Mouse (Mus musculus) yolk sac, embryonic 10.5 days (tissue): Measurements from ENCODE around the gene Samd4.

Experiments used
- DNase-seq: peaks from one replicate; pipeline ENCODE4 v3.0.0-alpha.2; 2017; ENCODE audit warnings: low spot score

The Samd4 gene

DNA sequence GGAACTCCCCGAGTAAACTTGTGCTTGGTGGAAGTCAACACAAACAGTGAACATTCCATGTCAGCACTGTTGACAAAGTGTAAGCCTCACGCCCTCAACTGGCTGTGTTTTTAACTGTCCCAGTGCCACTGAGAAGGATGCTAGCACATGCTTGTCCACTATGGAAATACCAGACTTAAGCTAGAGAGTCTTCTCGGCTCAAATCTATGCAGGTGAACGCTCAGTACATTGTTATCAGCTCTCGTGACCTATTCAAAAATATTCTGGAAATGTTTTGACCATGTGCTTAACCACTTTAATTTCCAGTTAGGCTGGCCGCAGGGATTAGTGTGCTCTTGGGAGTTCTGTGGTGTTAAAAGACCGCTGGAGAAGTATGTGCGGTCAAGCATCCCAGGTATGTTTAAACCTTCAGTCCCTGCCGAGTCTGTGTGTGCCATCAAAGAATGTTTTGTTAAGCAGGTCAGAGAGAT lies 73.0 kb downstream of the Samd4 start:
- DNase-seq: no peak

DNA sequence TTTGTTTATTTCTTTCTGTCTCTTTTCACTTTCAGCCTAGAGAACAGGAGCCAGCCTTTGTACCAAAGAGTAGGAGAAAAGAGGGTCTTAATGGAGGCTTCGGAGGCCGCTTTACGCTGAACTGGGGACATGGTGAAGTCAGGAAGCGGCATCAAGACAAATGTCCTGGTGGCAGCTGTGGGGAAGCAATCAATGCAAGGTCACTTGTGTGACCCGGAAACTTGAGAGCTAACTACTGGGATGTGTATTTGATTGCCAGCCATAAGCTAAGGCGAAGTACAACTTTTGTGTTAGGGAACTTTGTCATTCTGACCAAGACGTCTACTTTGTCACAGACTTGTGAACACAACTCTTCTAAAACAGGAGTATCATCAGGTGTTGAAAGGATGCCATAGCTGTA lies 73.5 kb downstream of the Samd4 start:
- DNase-seq: no peak

DNA sequence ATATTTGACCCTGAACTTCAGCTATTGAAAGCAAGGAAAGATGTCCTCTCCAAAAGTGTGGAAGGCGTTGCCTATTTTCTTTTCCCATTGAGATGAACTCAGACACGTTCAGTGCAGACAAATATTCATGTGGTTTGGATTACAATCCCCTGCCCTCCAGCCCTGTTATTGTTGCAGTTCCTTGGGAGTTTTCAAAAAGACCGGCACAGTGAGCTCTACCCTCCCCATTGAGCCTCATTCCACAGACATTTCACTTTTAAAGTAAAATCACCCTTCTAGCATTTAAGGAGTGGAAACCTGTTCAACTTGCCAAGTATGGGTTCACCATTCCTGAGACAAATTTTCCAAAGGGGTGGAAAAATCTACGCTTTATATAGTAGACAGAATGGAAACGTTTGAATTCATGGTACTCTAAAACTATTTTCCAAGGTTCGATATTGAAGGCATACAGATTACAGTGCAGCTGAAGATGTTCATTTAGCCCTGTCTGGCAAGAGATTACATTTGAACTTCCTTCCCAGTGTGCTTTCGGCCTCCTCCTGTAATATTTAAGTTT lies 76.6 kb downstream of the Samd4 start:
- DNase-seq: no peak

DNA sequence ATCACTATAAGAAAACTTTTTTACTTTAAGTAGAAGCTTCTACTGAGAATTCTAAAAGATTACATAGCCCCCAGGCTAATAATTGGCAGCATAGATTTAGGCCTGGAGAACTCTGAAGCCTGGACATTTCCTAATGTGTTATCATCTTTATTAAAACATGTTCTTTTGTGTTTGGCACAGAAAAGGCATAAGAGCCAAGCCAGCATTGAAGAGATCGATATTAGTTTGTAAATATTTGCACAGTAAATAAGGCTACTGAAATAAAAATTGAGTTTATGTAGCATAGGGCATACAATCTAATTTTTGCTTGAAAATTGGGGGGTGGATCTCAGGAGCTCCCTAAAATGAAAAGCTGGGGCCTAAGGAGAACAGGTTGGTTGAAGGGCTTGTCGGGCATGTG lies 77.2 kb downstream of the Samd4 start:
- no peak for DNase-seq

DNA sequence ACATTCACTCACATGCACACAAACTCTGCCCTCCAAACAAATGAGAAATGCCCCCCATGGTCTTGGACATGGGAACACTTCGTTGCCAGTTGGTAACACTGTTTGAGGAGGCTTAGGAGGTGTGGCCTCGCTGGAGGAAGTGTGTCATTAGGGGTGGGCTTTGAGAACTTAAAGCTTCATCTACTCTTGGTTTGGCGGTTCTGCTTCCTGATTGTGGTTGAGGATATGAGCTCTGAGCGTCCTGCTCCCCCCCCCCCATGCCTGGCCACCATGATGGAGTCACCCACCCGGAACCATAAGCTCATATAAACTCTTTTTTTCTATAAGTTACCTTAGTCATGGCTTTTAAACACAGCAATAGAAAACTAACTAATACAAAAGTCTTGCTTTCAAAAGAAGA lies 80.2 kb downstream of the Samd4 start:
- DNase-seq: no peak

DNA sequence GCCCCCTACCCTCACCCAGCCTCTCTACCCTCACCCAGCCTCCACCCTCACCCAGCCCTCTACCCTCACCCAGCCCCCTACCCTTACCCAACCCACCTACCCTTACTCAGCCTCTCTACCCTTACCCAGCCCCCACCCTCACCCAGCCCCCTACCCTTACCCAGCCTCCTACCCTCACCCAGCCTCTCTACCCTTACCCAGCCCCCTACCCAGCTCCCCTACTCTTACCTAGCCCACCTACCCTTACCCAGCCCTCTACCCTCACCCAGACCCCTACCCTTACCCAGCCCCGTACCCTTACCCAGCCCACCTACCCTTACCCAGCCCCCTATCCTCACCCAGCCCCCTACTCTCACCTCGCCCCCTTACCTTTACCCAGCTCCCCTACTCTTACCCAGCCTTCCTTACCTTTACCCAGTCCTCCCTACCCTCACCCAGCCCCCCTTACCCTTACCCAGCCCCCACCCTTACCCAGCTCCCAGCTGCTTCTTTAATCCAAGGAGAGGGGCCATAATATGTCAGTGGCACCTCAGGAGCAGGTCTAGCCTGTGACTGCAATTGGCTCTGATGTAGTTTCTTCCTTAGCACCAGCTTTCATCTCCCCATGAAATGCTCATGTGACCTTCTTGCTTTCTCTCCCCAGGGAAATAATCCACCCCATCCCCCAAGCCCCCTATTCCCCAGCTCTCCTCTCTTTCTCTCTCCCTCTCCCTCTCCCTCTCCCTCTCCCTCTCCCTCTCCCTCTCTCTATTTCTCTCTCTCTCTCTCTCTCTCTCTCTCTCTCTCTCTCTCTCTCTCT lies 81.6 kb downstream of the Samd4 start:
- DNase-seq: no peak

DNA sequence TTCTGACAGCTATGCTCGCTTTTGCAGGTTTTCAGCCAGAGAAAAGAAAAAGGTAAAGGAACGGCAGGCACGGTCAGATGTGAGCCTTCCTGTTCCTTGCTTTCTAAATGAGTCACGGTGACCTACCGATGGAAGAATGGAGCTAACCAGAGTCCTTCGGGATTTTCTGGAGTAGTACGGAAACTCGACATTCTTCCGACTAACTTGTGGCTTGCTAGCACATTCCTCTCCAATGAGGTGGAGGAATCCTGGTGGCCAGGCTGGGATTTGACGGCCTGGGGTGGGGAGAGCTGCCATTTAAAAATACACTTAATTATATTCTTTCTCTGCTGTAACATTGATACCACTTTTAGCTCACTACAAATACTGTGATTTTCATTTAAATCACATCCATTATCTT lies 83.6 kb downstream of the Samd4 start:
- DNase-seq: no peak

DNA sequence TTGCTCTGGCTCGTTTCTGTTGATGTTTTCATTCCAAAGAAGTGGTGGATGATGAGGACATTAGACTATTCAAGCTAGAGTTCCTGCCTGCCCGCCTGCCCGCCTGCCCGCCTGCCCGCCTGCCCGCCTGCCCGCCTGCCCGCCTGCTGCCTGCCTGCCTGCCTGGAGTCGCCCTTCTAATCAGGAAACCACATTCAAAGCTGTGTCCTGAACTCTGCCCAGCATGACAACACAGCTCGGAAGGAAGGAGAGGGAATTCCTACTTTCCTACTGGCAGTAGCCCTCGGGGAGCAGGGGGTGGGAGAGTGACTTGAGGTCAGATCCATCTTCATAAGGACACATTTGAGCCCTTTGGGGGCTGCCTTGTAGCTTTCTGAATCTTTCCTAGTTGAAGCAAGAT lies 85.4 kb downstream of the Samd4 start:
- DNase-seq: no peak

DNA sequence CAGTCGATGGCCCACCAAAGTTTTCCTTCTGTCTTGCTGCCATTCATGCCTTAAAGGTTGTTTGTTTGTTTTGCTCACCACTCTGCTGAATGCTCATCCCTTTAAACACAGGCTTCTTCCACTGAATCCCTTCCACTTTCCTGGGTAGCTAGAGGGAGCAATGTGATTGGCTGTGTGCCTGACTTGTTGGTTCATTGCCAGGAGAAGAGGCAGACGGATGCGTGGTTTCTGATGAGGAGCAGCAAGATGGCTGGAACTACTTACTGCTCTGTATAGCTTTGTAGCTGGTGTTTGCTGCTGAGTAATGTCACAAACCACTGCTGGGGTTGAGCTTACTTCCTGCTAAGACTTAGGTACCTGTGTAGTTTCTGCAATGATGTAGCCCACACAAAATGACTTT lies 88.0 kb downstream of the Samd4 start:
- no peak for DNase-seq

DNA sequence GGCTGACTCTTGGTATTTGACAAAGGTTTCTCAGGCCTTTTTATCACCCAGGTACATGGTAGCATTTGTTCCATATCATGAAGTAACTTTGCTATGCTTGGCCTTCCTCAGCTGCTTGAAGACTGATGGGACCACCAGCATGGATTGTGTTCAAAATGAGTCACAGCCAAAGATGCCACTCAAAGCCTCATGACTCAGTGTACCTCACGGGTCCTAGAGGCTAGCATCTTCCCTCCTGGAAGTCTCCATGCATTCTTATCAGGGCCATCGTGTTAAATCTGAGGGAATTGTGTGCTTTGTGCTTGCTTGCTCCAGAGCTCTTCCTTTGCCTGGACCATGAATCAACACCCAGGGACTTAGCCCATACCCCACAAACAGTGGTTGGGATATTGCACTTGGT lies 89.1 kb downstream of the Samd4 start:
- DNase-seq: no peak

DNA sequence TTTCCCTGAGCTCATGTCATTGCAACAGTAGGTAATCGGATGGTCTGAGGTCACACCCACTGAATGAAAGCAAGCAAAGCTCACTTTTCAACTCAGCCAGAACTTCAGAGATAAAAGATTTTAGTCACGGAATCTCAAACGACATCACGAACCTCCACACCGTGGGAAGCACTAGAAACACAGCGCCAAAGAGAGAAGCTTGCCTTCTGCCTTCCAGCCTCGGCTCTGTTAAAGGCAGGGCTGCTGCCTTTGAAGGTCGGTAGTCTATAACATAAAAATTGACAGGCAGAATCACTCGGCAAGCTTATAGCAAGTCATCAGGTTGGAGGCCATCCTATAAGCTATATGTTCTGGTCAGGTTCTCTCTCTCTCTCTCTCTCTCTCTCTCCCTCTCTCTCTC lies 92.2 kb downstream of the Samd4 start:
- no peak for DNase-seq

DNA sequence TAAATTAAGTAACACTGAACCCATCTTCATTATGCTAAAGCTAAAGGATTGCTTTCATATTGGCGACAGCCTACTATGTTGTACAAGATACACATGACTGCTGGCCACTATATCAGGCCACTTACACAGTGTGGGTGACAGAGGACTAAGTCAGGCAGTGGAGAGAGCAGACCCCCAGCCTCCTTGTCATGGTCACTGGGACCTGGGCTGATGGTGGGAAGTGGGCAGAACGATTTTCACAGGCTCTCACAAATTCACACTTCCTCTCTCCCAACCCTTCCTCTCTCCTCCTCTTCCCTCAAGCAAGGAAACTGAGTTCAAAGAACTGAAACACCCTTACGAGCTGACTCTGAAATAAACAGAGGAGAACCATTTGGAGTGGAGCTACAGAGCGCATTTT lies 93.3 kb downstream of the Samd4 start:
- no peak for DNase-seq

DNA sequence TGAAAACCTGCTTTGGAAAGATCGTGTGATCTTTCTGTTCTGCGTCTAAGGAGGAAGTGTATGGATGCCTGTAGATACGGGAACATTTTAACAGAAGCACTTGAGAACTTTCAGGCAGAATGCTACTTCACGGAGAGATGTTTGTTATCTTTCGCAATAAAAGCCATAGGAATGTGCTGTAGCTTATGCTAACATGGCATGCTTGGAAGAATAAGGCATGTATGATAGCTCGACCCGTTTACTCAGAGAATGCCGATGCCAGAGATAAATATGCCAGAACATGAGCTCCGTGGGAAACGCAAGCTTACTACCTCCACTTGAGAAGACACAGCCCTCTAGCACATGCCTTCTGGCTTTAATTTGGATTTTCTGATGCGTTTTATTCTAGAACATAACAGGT lies 94.1 kb downstream of the Samd4 start:
- DNase-seq: no peak

DNA sequence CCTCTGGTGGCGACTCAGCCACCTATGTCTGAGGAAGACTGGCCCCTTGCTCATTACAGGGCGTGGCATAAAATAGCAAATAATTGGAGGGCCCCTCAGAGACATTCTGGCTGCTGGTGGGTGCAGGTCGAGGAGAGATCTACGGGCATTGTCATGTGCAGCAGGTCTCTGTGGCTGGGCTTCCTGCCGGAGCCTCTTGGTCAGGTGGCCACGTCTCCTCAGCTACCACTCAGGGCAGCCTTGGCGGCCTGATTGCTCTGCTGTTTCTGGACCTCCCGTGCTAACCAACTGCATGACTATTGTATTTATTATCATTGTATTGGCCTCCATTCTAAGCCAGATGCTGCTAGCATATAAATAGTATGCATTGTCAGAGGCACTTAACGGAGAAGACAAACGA lies 95.0 kb downstream of the Samd4 start:
- DNase-seq: no peak

DNA sequence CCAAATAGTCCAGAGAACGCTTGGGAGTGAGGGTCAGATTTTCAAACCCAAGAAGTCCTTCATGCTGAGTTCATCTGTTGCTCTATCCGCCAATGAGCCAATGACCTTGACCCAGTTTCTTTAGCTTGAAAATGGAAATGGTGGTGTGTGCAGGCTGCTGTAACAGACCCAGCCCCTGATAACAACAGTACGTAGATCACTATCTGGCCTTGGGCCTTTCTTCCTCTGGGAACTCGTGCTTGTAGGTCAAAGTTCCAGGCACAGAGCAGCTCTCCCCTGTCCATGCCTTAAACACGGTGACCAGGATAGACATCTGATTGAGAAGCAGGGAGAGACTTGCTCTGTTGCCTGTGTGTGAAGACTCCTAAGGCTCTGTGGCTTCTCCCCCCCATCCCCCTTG lies 96.5 kb downstream of the Samd4 start:
- no peak for DNase-seq

DNA sequence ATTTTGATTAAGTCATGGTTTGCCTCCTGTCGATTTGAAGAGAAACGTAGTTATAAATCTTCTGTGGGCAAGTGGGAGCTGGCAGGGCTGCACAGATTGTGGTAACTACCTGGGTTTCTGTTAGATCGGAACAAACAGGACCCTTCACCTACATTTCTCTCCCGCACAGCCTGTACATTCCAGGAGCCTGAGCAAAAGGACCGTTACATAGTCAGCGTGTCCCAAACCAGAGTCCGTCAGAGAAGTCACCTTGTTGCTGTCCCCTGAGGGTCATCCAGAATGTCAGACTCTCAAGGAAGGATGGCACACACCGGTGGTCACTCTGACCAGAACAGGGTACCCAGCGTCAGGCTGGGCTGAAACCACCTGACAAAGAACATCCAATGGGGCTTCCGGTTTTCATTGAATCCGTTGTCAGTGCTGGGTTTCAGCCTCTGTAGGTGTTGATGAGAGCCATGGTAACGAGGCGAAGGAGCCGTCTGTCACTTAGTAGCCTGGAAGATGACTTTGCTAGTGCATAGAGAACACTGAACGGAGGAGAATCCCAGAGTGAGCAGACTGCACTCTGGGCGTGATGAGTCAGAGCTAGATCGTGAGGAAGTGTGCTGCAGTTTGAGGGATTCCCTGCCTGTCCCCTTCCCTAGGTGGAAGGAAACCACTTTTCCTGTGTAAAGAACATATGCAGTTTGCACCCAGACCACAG lies 98.2 kb downstream of the Samd4 start:
- no peak for DNase-seq

DNA sequence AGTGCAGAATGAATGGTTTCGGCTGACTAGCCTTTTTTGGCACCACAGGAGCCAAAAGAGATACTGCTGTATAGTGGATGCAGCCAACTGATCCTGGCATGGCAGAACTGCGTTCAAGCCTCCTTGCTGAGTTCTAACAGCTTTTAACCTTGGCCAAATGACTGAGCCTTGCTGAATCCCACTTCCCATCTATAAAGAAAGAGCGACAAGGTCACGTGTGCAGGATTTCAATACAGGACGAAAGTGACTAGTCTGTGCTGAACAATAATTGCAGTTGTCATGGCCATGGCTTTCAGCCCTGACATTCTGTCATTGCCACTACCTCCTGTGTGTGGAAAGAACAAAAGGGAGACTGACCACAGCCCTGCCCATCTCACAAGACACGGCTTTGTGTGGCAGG lies 99.5 kb downstream of the Samd4 start:
- DNase-seq: no peak

DNA sequence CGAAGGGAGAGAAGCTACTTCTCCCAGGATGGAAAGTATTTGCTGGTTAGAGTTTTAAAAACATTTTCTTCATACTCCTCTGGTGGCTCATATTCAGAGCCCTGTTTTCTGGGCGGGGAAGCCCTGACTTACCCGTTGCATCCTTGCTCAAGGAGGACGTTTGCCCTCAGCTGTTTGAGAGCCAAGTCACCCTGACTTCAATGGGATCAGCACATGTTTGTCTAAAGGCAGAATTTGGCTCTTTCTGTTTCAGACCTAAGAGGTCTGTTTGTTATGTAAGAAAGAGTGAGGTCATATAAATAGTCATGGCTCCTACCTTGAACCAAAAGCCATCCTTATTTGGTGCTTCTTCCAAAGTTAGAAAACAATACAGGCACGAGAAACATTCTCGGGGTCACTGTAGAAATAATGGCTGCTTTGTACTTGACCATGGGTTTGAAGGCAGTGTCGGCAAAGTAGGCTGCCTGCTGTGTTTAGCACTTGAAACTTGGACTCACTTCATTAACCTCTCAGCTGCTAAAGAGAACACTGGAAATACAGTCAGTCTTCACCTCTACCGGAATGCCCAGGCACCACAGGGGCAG lies 102.0 kb downstream of the Samd4 start:
- DNase-seq: no peak

DNA sequence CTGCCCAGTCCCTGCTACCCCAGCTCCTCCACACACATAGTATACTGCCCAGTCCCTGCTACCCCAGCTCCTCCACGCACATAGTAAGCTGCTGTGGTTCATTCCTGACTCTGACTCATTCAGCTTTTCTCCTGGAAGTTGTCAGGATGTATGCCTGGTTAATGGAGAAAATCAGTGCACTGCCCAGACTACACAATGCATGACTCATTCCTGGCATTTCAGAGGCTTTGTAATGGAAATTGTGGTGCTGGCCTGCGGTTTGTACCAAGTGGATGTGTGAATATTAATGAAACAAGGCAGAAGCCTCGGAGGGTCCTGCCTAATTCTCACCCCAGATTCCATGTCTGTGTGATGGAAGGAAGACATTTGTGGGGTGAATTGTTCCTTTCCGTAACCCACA lies 107.0 kb downstream of the Samd4 start:
- no peak for DNase-seq

DNA sequence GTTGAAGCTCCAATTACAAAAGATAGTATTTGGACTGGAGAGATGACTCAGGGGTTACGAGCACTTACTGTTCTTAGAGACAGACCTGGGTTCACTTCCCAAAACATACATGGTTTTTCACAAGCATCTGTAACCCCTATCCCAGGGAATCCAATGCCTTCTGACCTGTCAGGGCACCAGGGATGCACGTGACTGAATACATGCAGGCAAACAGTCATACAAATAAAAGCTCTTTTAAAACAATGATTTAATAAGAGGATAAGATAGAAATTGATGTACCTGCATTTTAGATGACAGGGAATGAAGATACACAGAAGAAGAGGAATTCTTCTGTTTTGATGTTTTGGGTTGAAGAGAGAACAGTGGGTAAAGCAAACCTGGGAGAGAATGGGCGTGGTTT lies 107.8 kb downstream of the Samd4 start:
- DNase-seq: no peak

DNA sequence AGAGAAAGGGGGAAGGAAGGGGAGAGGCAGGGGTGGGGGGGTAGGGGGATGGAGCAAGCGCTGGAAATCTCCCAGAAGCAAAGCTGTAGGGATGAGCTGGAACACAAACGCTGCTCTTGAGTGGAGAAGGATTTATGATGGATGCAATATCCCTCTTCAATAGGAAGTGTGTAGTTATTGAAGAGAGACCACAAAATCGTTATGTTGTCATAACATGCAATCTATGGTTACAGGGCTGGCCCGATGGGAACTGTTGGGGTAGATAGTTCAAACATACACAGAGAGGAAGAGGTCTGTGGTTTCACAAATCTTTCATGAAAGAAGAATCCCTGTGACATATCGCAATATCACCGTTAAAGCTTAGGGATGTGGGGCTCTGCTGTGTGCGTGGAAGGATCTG lies 112.0 kb downstream of the Samd4 start:
- DNase-seq: no peak

DNA sequence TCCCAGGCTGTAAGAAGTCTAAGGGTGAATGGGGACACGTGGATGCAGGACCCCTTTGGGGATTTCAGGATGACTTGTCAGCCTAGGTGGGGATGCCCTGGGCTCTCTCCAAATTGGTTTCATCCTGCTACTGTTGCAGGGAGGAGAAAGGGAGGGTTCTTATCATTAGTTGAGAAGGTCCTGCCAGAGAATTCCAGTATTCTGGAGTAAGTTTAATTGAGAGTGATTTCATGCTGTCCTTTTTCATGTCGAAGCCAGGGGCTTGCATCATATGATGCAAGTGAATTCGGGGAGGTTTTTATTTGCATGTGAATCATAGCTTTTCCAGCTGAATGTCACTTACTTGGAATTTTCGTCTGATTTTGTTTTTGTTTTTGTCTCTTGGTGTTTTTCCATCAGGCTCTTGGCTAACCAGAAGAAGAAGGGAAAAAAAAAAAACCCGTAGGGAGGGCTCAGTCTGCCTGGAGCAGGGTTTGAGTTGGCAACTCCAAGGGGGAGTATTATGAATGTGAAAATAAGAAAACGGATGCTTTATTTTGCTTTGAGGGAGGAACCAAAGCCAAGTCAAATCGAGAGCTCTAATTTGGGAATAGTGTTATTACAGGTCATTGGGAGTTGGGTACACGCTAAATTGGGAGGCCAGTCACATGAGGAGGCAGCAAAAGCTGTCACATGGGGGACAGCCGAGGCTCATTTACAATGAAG lies 116.8 kb downstream of the Samd4 start:
- no peak for DNase-seq
